Mouse (Mus musculus) heart, embryonic 11.5 days (tissue): ENCODE results near the gene Samd4b. TPM values are rescaled to one million over a fixed set of nuclear protein-coding genes. Genes with fewer than 3 reads are reported as not detected.

Source experiments
- ATAC-seq: fragments of 200-750 bp; cut with Nextera tagmentation; replicated peaks from 2 replicates; pipeline ENCODE4 v1.8.0; 2017; ENCODE audit warnings: moderate library complexity; ENCODE audit not compliant: insufficient number of reproducible peaks, low FRiP score, low TSS enrichment
- H3K27ac ChIP-seq: fragments of 300-500 bp; sonication (generic); 2 replicates; pipeline ENCODE4 v1.5.1; 2014; ENCODE audit warnings: mild to moderate bottlenecking, low read depth, low read length
- H3K27me3 ChIP-seq: fragments of 300-500 bp; sonication (generic); 2 replicates; pipeline ENCODE4 v1.6.1; 2014; ENCODE audit warnings: mild to moderate bottlenecking, low read length, mixed read lengths; ENCODE audit not compliant: control insufficient read depth, insufficient read depth
- H3K36me3 ChIP-seq: fragments of 300-500 bp; sonication (generic); 2 replicates; pipeline ENCODE4 v1.6.1; 2014; ENCODE audit warnings: mild to moderate bottlenecking, low read length, moderate library complexity, mixed read lengths; ENCODE audit not compliant: control insufficient read depth, insufficient read depth
- H3K4me1 ChIP-seq: fragments of 300-500 bp; sonication (generic); 2 replicates; pipeline ENCODE4 v1.6.1; 2014; ENCODE audit warnings: low read length; ENCODE audit not compliant: control insufficient read depth, insufficient read depth
- H3K4me2 ChIP-seq: fragments of 300-500 bp; sonication (generic); 2 replicates; pipeline ENCODE4 v1.6.1; 2014; ENCODE audit warnings: mild to moderate bottlenecking, moderate library complexity
- H3K4me3 ChIP-seq: fragments of 300-500 bp; sonication (generic); 2 replicates; pipeline ENCODE4 v1.5.1; 2014; ENCODE audit warnings: low read depth, low read length
- H3K9ac ChIP-seq: fragments of 300-500 bp; sonication (generic); 2 replicates; pipeline ENCODE4 v1.6.1; 2014; ENCODE audit warnings: mild to moderate bottlenecking, low read depth, low read length, moderate library complexity
- H3K9me3 ChIP-seq: fragments of 300-500 bp; sonication (generic); replicated peaks from 2 replicates; pipeline ENCODE4 v1.6.1; 2016; ENCODE audit warnings: low read length; ENCODE audit not compliant: control insufficient read depth
- WGBS: fragments of 180-500 bp; shearing (Covaris S2); extraction: QIAGEN DNeasy Blood & Tissue Kit; methylation state at CpG from one replicate; pipeline ENCODE4 v1.1.7; 2014; ENCODE audit not compliant: insufficient replicate concordance; 5-methylcytosine and 5-hydroxymethylcytosine counted together
- polyA plus RNA-seq: library from polyadenylated mRNA; unstranded; fragments of >200 nt; fragmentation: Nextera tagmentation; extraction: Ambion mirVana; gene quantifications from 2 replicates; pipeline ENCODE4 v1.2.1, GENCODE M21; 2014

Samd4b gene
- polyA plus RNA-seq, 1 experiment from 2014 or later: 22.8 TPM

- Histone ChIP-seq H3K27me3 (peaks cover 7% of the 10 kb centered on the region), H3K36me3 (no peaks in the 10 kb centered on the region), H3K9me3 (no peaks in the 10 kb centered on the region), H3K4me1 (no peaks in the 10 kb centered on the region), H3K4me3 (no peak overlapping the region), H3K27ac (no peak overlapping the region), H3K4me2 (no peak overlapping the region), H3K9ac (no peak overlapping the region)
- ATAC-seq: no peak
- 82% methylated on average over 8 of the region's 8 CpGs for WGBS
Observed at GRCm38 (mm10) chr7:28492310-28492709, 105.6 kb downstream of the Samd4b start.

GRCm38 (mm10) chr7:28490903-28491302 is 107.0 kb downstream of the Samd4b start:
- Histone ChIP-seq H3K27ac (no peak overlapping the region), H3K4me3 (no peak overlapping the region), H3K4me2 (peak overlapping the region; percentile 32), H3K36me3 (no peaks in the 10 kb centered on the region), H3K4me1 (no peaks in the 10 kb centered on the region), H3K9ac (no peak overlapping the region), H3K9me3 (no peaks in the 10 kb centered on the region), H3K27me3 (peaks cover 8% of the 10 kb centered on the region)
- 31% methylated on average over 14 of the region's 14 CpGs for WGBS
- ATAC-seq: no peak

- no peaks in the 10 kb centered on the region for H3K9me3 ChIP-seq
- no peak for ATAC-seq
- no peak overlapping the region for H3K27ac ChIP-seq
- H3K27me3 ChIP-seq: peaks cover 8% of the 10 kb centered on the region
- no peaks in the 10 kb centered on the region for H3K4me1 ChIP-seq
- H3K9ac ChIP-seq: no peak overlapping the region
- H3K36me3 ChIP-seq: no peaks in the 10 kb centered on the region
- H3K4me2 ChIP-seq: peak overlapping the region; percentile 32
- 3% methylated on average over 10 of the region's 10 CpGs for WGBS
- no peak overlapping the region for H3K4me3 ChIP-seq
Observed at GRCm38 (mm10) chr7:28490410-28490809, 107.5 kb downstream of the Samd4b start.

GRCm38 (mm10) chr7:28488030-28488491 is 109.9 kb downstream of the Samd4b start:
- peaks cover 8% of the 10 kb centered on the region for H3K27me3 ChIP-seq
- no peaks in the 10 kb centered on the region for H3K4me1 ChIP-seq
- H3K4me3 ChIP-seq: 0 out of 2 replicates have a peak overlapping the region, but pooled peaks have one; percentile 6

GRCm38 (mm10) chr7:28484192-28484591 is 113.8 kb downstream of the Samd4b start:
- Histone ChIP-seq H3K9me3 (no peaks in the 10 kb centered on the region), H3K36me3 (no peaks in the 10 kb centered on the region), H3K4me2 (no peak overlapping the region), H3K4me1 (no peaks in the 10 kb centered on the region), H3K27me3 (peaks cover 8% of the 10 kb centered on the region), H3K9ac (no peak overlapping the region), H3K27ac (no peak overlapping the region), H3K4me3 (no peak overlapping the region)
- ATAC-seq: no peak
- WGBS: 38% methylated on average over 4 of the region's 4 CpGs

More at GRCm38 (mm10) chr7:28488030-28488491, 109.9 kb downstream of the Samd4b start:
- Histone ChIP-seq H3K9me3 (no peaks in the 10 kb centered on the region), H3K36me3 (no peaks in the 10 kb centered on the region), H3K9ac (no peak overlapping the region), H3K4me2 (peak overlapping the region; percentile 18), H3K27ac (no peak overlapping the region)
- WGBS: 2% methylated on average over 16 of the region's 16 CpGs
- ATAC-seq: no peak

- ATAC-seq: no peak
- no peaks in the 10 kb centered on the region for H3K36me3 ChIP-seq
- no peaks in the 10 kb centered on the region for H3K4me1 ChIP-seq
- H3K4me3 ChIP-seq: no peak overlapping the region
- WGBS: 81% methylated on average over 11 of the region's 11 CpGs
- peaks cover 4% of the 10 kb centered on the region; the same call in 1 of the 2 replicates for H3K27me3 ChIP-seq
- H3K4me2 ChIP-seq: no peak overlapping the region
- H3K9me3 ChIP-seq: no peaks in the 10 kb centered on the region
- no peak overlapping the region for H3K27ac ChIP-seq
- H3K9ac ChIP-seq: no peak overlapping the region
Observed at GRCm38 (mm10) chr7:28482854-28483253, 115.1 kb downstream of the Samd4b start.

- 8% methylated on average over 8 of the region's 8 CpGs for WGBS
- H3K9me3 ChIP-seq: no peaks in the 10 kb centered on the region
- H3K27me3 ChIP-seq: no peaks in the 10 kb centered on the region; the same call in 1 of the 2 replicates
- no peaks in the 10 kb centered on the region for H3K4me1 ChIP-seq
- no peak overlapping the region for H3K9ac ChIP-seq
- no peak for ATAC-seq
- H3K4me2 ChIP-seq: no peak overlapping the region
- H3K4me3 ChIP-seq: no peak overlapping the region
- H3K27ac ChIP-seq: no peak overlapping the region
- no peaks in the 10 kb centered on the region for H3K36me3 ChIP-seq
Observed at GRCm38 (mm10) chr7:28478854-28479253, 119.1 kb downstream of the Samd4b start.

- H3K27me3 ChIP-seq: no peaks in the 10 kb centered on the region; the same call in 1 of the 2 replicates
- no peaks in the 10 kb centered on the region for H3K9me3 ChIP-seq
- H3K4me3 ChIP-seq: no peak overlapping the region
- no peak overlapping the region for H3K27ac ChIP-seq
- H3K9ac ChIP-seq: no peak overlapping the region
- WGBS: 76% methylated on average over 5 of the region's 5 CpGs
- no peak overlapping the region for H3K4me2 ChIP-seq
- no peaks in the 10 kb centered on the region for H3K4me1 ChIP-seq
- peak; percentile 42; the same call in 1 of the 2 replicates for ATAC-seq
- no peaks in the 10 kb centered on the region for H3K36me3 ChIP-seq
Observed at GRCm38 (mm10) chr7:28477363-28477762, 120.6 kb downstream of the Samd4b start.

GRCm38 (mm10) chr7:28476191-28476590 is 121.8 kb downstream of the Samd4b start:
- no peaks in the 10 kb centered on the region; the same call in 1 of the 2 replicates for H3K27me3 ChIP-seq
- no peak for ATAC-seq
- 78% methylated on average over 6 of the region's 6 CpGs for WGBS
- no peaks in the 10 kb centered on the region for H3K36me3 ChIP-seq
- no peak overlapping the region for H3K9ac ChIP-seq
- no peaks in the 10 kb centered on the region for H3K9me3 ChIP-seq
- H3K4me3 ChIP-seq: no peak overlapping the region
- peaks cover 4% of the 10 kb centered on the region for H3K4me1 ChIP-seq
- H3K27ac ChIP-seq: no peak overlapping the region
- H3K4me2 ChIP-seq: no peak overlapping the region
